Mouse (Mus musculus) lung, adult 2 months (tissue): Measurements from ENCODE around the gene Vwa3a.

Source experiments
- CTCF ChIP-seq: fragments of 200-500 bp; IDR thresholded peaks from 2 replicates; pipeline ENCODE4 v1.5.1; 2011; ENCODE audit warnings: mild to moderate bottlenecking, low read length, control low read depth; ENCODE audit not compliant: insufficient read depth
- POLR2A ChIP-seq: fragments of 200-500 bp; IDR thresholded peaks from 2 replicates; pipeline ENCODE4 v1.6.1; 2011; ENCODE audit warnings: low read depth, mild to moderate bottlenecking, control low read depth, low read length, borderline replicate concordance; ENCODE audit errors: extremely low read depth

- TF ChIP-seq POLR2A (no peak), CTCF (peak; percentile 73)
Measured at GRCm38 (mm10) chr7:120727581-120727980, 11.5 kb upstream of the Vwa3a start.
